Mouse (Mus musculus) E14TG2a.4 (cell line): ENCODE measurements around the gene Cabp2.
A peak's percentile ranks its signal among the peaks of the same experiment; 100 is the strongest.

Source experiments
- H3K27me3 ChIP-seq: 2 replicates; pipeline ENCODE4 v1.6.1; 2014; ENCODE audit warnings: low read length, control low read depth; ENCODE audit not compliant: insufficient read depth
- H3K36me3 ChIP-seq: 2 replicates; pipeline ENCODE4 v1.6.1; 2014; ENCODE audit warnings: low read length, control low read depth; ENCODE audit not compliant: insufficient read depth
- H3K4me1 ChIP-seq: replicated peaks from 2 replicates; pipeline ENCODE4 v1.6.1; 2014; ENCODE audit warnings: low read depth, low read length, control low read depth
- H3K4me3 ChIP-seq: replicated peaks from 2 replicates; pipeline ENCODE4 v1.5.1; 2014; ENCODE audit warnings: mild to moderate bottlenecking, low read length
- H3K9me3 ChIP-seq: 2 replicates; pipeline ENCODE4 v1.6.1; 2014; ENCODE audit warnings: low read length, control low read depth
- CTCF ChIP-seq: conservative IDR thresholded peaks from 2 replicates; pipeline ENCODE4 v1.5.1; 2014; ENCODE audit warnings: low read length
- NANOG ChIP-seq: IDR thresholded peaks from 2 replicates; pipeline ENCODE4 v1.6.1; 2014; ENCODE audit warnings: borderline replicate concordance, low read length, mixed read lengths
- POU5F1 ChIP-seq: IDR thresholded peaks from 2 replicates; pipeline ENCODE4 v1.6.1; 2014; ENCODE audit warnings: low read length, borderline replicate concordance

Cabp2 gene

DNA sequence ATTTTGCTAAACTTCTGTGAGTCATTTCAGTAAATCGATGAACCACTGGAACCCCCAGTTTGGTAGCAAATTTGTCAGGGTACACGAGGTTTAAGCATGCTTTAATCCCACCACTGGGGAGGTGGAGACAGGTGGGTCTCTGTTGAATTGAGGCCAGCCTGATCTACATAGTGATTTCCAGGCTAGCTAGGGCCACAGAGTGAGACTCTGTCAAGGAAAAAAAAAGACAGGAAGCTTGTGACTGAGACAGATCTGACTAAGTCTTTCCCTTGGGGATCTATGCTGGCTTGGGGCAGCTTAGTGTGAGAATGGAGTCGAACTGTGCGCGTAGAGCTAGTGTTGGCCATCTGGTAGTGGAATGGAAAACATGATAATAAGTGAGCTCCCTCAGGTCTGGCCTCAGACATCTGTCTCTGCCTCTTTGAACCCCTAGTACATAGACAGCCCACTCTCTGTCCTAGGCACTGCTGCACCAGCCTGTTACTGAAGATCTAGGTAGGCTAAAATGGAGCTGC is 28.8 kb upstream of the Cabp2 start:
- no peak for TF ChIP-seq POU5F1
- no peak for TF ChIP-seq CTCF
- no peak for TF ChIP-seq NANOG

DNA sequence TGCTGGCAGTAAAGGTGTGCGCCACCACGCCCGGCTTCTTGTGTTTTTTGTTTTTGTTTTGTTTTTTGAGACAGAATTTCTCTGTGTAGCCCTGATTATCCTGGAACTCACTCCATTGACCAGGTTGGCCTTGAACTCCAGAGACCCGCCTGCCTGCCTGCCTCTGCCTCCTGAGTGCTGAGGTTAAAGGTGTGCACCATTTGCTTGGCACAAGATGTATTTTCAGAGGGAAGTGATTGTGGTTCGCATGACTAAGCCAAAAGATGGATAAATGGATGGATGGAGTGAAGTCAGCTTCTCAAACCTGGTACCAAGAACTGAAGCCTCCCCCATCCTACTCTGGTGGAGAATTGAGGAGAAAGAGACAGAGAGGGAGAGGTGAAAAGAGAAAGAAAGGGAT is 26.8 kb upstream of the Cabp2 start:
- Histone ChIP-seq H3K27me3 (no peaks in the 10 kb centered on the region), H3K4me1 (peaks cover 68% of the 10 kb centered on the region)

More for the DNA sequence above, 28.8 kb upstream of the Cabp2 start:
- Histone ChIP-seq H3K27me3 (no peaks in the 10 kb centered on the region), H3K36me3 (no peaks in the 10 kb centered on the region), H3K4me3 (no peak overlapping the region), H3K9me3 (peaks cover 3% of the 10 kb centered on the region; the same call in 1 of the 2 replicates), H3K4me1 (peaks cover 58% of the 10 kb centered on the region)

DNA sequence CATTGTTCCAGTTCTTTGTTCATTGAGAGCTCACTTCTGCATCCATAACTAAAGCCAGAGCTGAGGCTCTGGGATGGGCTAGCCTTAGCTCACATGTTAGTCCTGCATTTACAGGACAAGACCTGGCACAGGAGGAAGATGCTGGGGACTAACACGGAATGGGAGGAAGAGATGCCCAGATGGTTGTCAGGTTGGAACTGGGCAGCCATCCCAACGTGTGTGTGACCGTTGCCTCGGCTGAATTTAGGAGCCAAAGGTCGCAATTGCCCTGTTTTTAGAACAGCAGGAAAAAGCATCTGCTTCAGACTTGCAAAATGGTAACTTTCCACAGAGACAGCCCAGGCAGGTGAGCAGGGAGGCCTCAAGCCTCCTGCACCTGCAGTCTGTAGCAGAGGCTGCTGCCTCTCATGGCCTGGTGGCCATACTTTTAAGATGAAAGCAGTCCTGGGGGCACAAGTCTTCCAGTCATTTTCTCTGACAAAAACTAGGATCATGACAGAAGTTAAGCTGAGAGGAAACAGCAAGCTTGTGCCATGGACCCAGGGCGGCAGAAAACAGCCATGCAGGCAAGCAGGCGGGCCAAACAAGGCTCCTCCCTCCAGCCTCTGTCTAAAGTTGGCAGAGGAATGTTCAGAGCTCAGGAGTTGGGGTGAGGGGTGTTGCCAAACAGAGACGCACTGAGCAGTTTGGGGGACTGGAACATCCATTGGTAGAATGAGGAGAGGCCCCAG is 26.0 kb upstream of the Cabp2 start:
- Histone ChIP-seq H3K36me3 (no peaks in the 10 kb centered on the region), H3K4me1 (peaks cover 73% of the 10 kb centered on the region), H3K27me3 (no peaks in the 10 kb centered on the region), H3K4me3 (peak overlapping the region; percentile 59), H3K9me3 (peaks cover 3% of the 10 kb centered on the region; the same call in 1 of the 2 replicates)
- TF ChIP-seq NANOG (no peak), POU5F1 (no peak), CTCF (no peak)

More for the DNA sequence above, 26.8 kb upstream of the Cabp2 start:
- no peaks in the 10 kb centered on the region for H3K36me3 ChIP-seq
- peaks cover 3% of the 10 kb centered on the region; the same call in 1 of the 2 replicates for H3K9me3 ChIP-seq
- H3K4me3 ChIP-seq: no peak overlapping the region
- TF ChIP-seq NANOG: no peak
- TF ChIP-seq POU5F1: no peak
- TF ChIP-seq CTCF: no peak

DNA sequence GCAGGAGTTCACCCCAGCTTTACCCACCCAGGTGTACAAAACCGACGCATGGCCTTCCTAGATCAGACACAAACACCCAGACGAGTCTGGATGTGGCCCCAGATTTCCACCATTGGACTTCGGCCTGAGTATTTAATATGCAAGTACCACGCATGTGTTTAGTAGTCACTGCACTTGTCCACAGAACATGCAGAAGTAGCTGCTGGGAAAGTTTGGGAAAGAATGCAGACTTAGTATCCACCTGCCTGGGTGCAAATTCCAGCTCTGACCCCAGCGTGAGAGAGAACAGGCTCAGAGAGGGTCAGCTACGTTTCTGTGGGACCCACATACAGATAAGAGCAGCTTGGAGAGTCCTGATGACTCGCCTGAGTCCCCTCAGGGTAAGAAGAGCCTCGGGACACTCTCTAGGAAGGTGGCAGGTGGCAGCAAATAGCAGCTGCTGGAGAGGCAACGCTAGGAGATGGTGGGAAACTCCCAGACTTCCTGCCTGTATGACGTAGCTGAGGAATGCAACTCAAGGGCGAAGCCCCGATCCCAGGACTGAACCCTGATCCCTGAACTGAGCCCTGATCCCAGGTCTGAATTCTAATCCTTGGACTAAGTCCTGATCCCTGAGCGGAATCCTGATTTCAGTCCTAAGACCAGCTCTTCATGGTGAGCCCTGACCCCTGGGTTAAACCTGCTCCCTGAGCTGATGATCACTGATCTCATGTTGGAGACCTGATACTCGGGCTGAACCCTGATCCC is 25.3 kb upstream of the Cabp2 start:
- H3K27me3 ChIP-seq: no peaks in the 10 kb centered on the region
- no peaks in the 10 kb centered on the region for H3K36me3 ChIP-seq
- peaks cover 80% of the 10 kb centered on the region for H3K4me1 ChIP-seq
- no peaks in the 10 kb centered on the region for H3K9me3 ChIP-seq
- no peak for TF ChIP-seq CTCF
- TF ChIP-seq POU5F1: no peak
- TF ChIP-seq NANOG: no peak
- peak overlapping the region; percentile 59 for H3K4me3 ChIP-seq

DNA sequence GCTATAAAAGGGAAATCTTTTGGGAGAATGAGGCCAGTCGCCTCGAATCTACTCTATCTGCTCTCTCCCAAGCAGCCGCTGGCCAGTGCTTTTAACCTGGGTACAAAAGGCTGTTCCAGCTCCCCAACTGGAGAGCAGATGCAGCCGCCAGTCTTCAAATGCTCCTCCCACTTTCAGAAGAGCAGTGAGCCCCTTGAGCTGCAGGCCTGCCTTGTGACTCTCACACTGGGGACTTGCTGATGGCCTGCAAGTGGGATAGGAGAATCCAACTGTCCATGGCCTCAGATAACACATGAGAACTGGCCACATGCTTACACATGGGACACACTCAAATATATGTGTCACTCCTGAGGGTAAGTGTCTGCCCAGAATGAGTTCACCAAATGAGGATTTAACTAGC is 24.7 kb upstream of the Cabp2 start:
- Histone ChIP-seq H3K4me3 (peak overlapping the region; percentile 59), H3K27me3 (no peaks in the 10 kb centered on the region), H3K4me1 (peaks cover 80% of the 10 kb centered on the region), H3K9me3 (no peaks in the 10 kb centered on the region), H3K36me3 (no peaks in the 10 kb centered on the region)
- no peak for TF ChIP-seq NANOG
- no peak for TF ChIP-seq CTCF
- TF ChIP-seq POU5F1: no peak

DNA sequence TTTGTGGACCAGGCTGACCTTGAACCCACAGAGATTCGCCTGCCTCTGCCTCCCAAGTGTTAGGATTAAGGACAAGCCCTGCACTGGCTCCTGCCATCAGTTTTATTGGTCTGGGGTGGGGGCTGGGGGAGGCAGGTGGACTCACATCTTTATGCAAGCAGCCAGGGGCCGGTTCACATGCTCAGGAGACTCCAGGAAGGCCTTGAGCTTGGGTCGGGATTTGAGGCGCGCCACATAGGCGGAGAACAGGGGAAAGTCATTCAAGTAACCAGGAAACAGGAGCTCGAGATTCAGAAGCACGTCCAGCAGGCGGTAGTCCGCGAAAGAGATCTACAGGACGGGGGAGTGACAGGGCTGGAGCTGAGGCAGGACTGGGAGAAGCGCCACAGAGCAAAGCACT is 24.0 kb upstream of the Cabp2 start:
- no peak for TF ChIP-seq CTCF
- TF ChIP-seq NANOG: no peak
- no peak for TF ChIP-seq POU5F1
- Histone ChIP-seq H3K9me3 (no peaks in the 10 kb centered on the region), H3K27me3 (no peaks in the 10 kb centered on the region), H3K4me1 (peaks cover 77% of the 10 kb centered on the region), H3K36me3 (no peaks in the 10 kb centered on the region), H3K4me3 (peak overlapping the region; percentile 59)

DNA sequence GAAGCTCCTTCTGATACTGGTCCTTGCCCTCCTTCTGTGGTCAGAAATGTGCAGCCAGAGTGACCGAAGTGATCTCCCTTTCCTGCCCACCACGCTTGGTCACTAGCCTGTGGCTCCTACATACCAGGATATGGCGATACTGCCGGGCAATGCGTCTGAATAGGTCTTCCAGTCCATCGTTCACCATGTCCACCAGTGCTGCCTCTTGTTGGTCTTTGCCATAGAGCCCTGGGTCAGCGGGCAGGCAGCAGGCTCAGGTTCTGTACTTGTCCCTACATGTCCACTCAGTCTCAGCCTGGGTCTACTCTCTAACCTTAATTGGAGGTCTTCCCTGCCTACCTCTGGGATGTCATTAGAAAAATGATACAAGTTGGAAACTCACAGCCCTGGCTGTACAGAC is 23.4 kb upstream of the Cabp2 start:
- Histone ChIP-seq H3K27me3 (no peaks in the 10 kb centered on the region), H3K4me3 (peak overlapping the region; percentile 59), H3K36me3 (no peaks in the 10 kb centered on the region), H3K9me3 (no peaks in the 10 kb centered on the region), H3K4me1 (peaks cover 71% of the 10 kb centered on the region)
- TF ChIP-seq CTCF: no peak

DNA sequence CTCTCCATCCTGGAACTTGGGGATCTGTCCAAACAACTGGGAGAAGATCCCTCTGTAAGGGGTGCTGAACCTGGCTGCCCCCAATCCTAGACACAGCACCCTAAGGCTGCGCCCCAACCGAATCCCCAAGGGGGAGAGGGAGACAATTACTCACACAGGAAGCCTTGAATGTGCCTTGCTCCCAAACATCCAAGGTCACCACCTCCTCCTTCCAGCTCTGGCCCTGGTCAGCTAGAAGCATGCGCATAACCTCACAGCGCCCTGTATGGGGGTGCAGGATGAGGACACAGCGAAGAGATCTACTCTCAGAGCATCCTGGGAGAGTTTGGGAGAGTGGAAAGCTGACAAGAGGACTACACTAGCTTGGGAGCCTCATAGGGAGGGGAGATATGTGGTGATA is 22.8 kb upstream of the Cabp2 start:
- H3K36me3 ChIP-seq: no peaks in the 10 kb centered on the region
- no peaks in the 10 kb centered on the region for H3K9me3 ChIP-seq
- TF ChIP-seq NANOG (no peak), CTCF (no peak), POU5F1 (no peak; the same call in 1 of the 2 replicates)
- peaks cover 66% of the 10 kb centered on the region for H3K4me1 ChIP-seq
- H3K4me3 ChIP-seq: peak overlapping the region; percentile 59
- no peaks in the 10 kb centered on the region for H3K27me3 ChIP-seq
